In the genomic region with DNA sequence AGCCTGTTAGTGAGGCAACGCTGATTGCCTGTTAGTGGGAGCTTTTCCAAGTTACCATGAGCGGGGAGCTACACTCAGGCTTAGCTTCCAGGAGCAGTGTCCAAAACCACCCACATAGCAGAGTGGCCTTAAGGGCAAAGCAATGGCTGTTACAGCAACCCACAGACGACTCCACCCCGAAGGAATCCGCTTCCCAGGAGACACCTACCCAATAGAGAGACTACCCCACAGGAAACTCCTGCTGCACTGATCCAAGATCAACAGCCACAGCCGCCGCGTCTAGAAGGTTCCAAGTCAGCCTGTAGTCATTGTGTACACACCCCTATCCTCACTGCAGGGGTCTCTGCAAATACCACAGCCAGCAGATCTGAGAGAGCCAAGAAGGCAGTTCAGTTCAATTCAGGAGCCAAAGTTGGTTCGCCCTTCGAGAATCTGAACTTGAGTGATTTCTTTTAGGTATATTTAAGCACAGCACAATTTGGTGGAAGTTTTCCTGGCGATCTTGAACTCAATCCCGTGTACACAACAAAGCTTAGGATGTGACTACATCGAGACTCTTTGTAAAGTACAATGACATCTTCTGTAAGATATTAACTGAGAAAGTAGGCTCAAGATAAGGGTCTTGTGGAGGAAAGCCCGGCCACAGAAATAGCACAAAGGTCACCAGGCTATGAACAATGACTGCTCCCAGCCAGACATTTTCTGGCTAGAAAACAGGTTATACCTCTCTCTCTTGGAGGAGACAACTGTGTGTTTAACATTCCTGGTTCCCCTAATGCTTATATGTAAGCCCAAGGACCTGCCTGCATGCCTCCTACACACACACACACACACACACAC, we compare ENCODE assay signal across 12 mouse cellular contexts. TPM values are rescaled to one million over a fixed set of nuclear protein-coding genes. Genes with fewer than 3 reads are reported as not detected.
DNase-seq lines count a peak whose midpoint lies in the region; ATAC-seq and TF ChIP-seq lines count a peak whose summit lies in the region.
"Had no signal": no experiment of that assay in that cellular context is flagged by ENCODE, and none has a peak within 500 bp of the region (broad histone marks: within the 10 kb centered on the region; RNA-seq: fewer than 3 reads in every experiment).

No protein-coding gene starts in this region.

- no peak for ATAC-seq in lung, embryonic 14.5 days (ENCODE audit: insufficient read depth)
- ATAC-seq in embryonic facial prominence, embryonic 14.5 days (ENCODE audit: low read depth), result peak; percentile 11; the same call in 1 of the 2 replicates
- ATAC-seq in heart, embryonic 16.5 days (replicated peaks; ENCODE audit: extremely low read depth, insufficient read depth, low FRiP score), result peak; percentile 53
- ATAC-seq in stomach, embryonic 14.5 days (ENCODE audit: insufficient number of reproducible peaks, insufficient read depth, low FRiP score, low read depth), result no peak
- no peak for ATAC-seq in erythroid progenitor cell, adult 5-6 weeks (replicated peaks; ENCODE audit: low FRiP score, poor library complexity, severe bottlenecking)

- no peak overlapping the region for H3K4me2 ChIP-seq in lung, embryonic 14.5 days
- H3K4me2 ChIP-seq in embryonic facial prominence, embryonic 14.5 days (ENCODE audit: low read depth, low read length), result no peak overlapping the region
- no peak overlapping the region for H3K4me2 ChIP-seq in heart, embryonic 16.5 days (ENCODE audit: low read depth, low read length)
- H3K4me2 ChIP-seq in stomach, embryonic 14.5 days (replicated peaks; ENCODE audit: low read depth, low read length), result no peak overlapping the region

- H3K27ac ChIP-seq in lung, embryonic 14.5 days (ENCODE audit: low read depth), result peak overlapping the region; percentile 54; the same call in 1 of the 2 replicates
- no peak overlapping the region for H3K27ac ChIP-seq in embryonic facial prominence, embryonic 14.5 days (replicated peaks; ENCODE audit: low read depth, low read length)
- peak overlapping the region; percentile 66 for H3K27ac ChIP-seq in heart, embryonic 16.5 days (ENCODE audit: low read length)
- H3K27ac ChIP-seq in stomach, embryonic 14.5 days (ENCODE audit: low read length), result peak overlapping the region; percentile 21; the same call in 1 of the 2 replicates

- no peak for TF ChIP-seq POLR2A in lung, adult 2 months (IDR thresholded peaks at IDR 0.05; ENCODE audit: borderline replicate concordance, extremely low read depth, low read depth, low read length)

- no peak overlapping the region for H3K4me3 ChIP-seq in lung, embryonic 14.5 days (ENCODE audit: low read depth, low read length)
- H3K4me3 ChIP-seq in lung, adult 2 months (replicated peaks; ENCODE audit: extremely low read depth, low read depth, low read length), result no peak overlapping the region
- H3K4me3 ChIP-seq in embryonic facial prominence, embryonic 14.5 days (ENCODE audit: low read depth, low read length), result no peak overlapping the region
- no peak overlapping the region for H3K4me3 ChIP-seq in heart, embryonic 16.5 days (ENCODE audit: low read length)
- H3K4me3 ChIP-seq in stomach, embryonic 14.5 days (ENCODE audit: low read depth, low read length), result no peak overlapping the region

- H3K36me3 ChIP-seq in lung, embryonic 14.5 days (ENCODE audit: insufficient read depth), result no peaks in the 10 kb centered on the region
- H3K36me3 ChIP-seq in embryonic facial prominence, embryonic 14.5 days (ENCODE audit: control insufficient read depth, insufficient read depth, low read length), result no peaks in the 10 kb centered on the region
- H3K36me3 ChIP-seq in heart, embryonic 16.5 days (ENCODE audit: control insufficient read depth, insufficient read depth), result no peaks in the 10 kb centered on the region
- no peaks in the 10 kb centered on the region for H3K36me3 ChIP-seq in stomach, embryonic 14.5 days (ENCODE audit: control insufficient read depth, insufficient read depth, low read length)
- H3K36me3 ChIP-seq: G1E had no signal

- no peak overlapping the region for H3K9ac ChIP-seq in lung, embryonic 14.5 days
- no peak overlapping the region for H3K9ac ChIP-seq in embryonic facial prominence, embryonic 14.5 days (ENCODE audit: low read depth, low read length)
- no peak overlapping the region for H3K9ac ChIP-seq in heart, embryonic 16.5 days (ENCODE audit: low read length)
- no peak overlapping the region for H3K9ac ChIP-seq in stomach, embryonic 14.5 days (replicated peaks; ENCODE audit: low read depth, low read length)

- no peaks in the 10 kb centered on the region for H3K9me3 ChIP-seq in lung, embryonic 14.5 days (ENCODE audit: low read depth, low read length)
- no peaks in the 10 kb centered on the region for H3K9me3 ChIP-seq in embryonic facial prominence, embryonic 14.5 days (ENCODE audit: control insufficient read depth, low read length)
- H3K9me3 ChIP-seq in heart, embryonic 16.5 days (replicated peaks; ENCODE audit: control insufficient read depth, low read length), result no peaks in the 10 kb centered on the region
- no peaks in the 10 kb centered on the region for H3K9me3 ChIP-seq in stomach, embryonic 14.5 days (ENCODE audit: control insufficient read depth, low read depth, low read length)

- DNase-seq in lung, embryonic 14.5 days, result peak; percentile 26
- no peak for DNase-seq in lung, adult 2 months
- peak; percentile 59 for DNase-seq in embryonic facial prominence, embryonic 14.5 days (ENCODE audit: low spot score)
- no peak for DNase-seq in embryo, embryonic 10.5 days (ENCODE audit: low spot score)
- no peak for DNase-seq in left cerebral cortex, adult 11 months (ENCODE audit: low spot score)
- DNase-seq: gastrocnemius, postnatal 14 days; right cerebral cortex, postnatal 14 days; thymus, postnatal 14 days had no signal

- TF ChIP-seq CTCF in lung, embryonic 14.5 days (IDR thresholded peaks at IDR 0.05; ENCODE audit: low read depth), result no peak
- no peak for TF ChIP-seq CTCF in lung, adult 2 months (IDR thresholded peaks at IDR 0.05; ENCODE audit: insufficient read depth, low read length)

- 34% methylated on average over 14 of the region's 14 CpGs for WGBS in lung, embryonic 14.5 days
- WGBS in lung, adult 2 months, result 28% methylated on average over 14 of the region's 14 CpGs
- WGBS in embryonic facial prominence, embryonic 14.5 days, result 59% methylated on average over 14 of the region's 14 CpGs
- 39% methylated on average over 14 of the region's 14 CpGs for WGBS in heart, embryonic 16.5 days
- 53% methylated on average over 14 of the region's 14 CpGs for WGBS in stomach, embryonic 14.5 days

- no peaks in the 10 kb centered on the region for H3K27me3 ChIP-seq in lung, embryonic 14.5 days (ENCODE audit: insufficient read depth, low read length)
- H3K27me3 ChIP-seq in embryonic facial prominence, embryonic 14.5 days (replicated peaks; ENCODE audit: control insufficient read depth, insufficient read depth, low read length), result no peaks in the 10 kb centered on the region
- H3K27me3 ChIP-seq in heart, embryonic 16.5 days (ENCODE audit: control insufficient read depth, insufficient read depth, low read length), result no peaks in the 10 kb centered on the region
- no peaks in the 10 kb centered on the region for H3K27me3 ChIP-seq in stomach, embryonic 14.5 days (ENCODE audit: control insufficient read depth, insufficient read depth, low read length)

- H3K4me1 ChIP-seq in lung, embryonic 14.5 days (ENCODE audit: insufficient read depth), result peaks cover 5% of the 10 kb centered on the region; the same call in 1 of the 2 replicates
- peaks cover 10% of the 10 kb centered on the region for H3K4me1 ChIP-seq in lung, adult 2 months (ENCODE audit: control insufficient read depth, insufficient read depth, low read length)
- peaks cover 5% of the 10 kb centered on the region; the same call in 1 of the 2 replicates for H3K4me1 ChIP-seq in embryonic facial prominence, embryonic 14.5 days (ENCODE audit: control insufficient read depth, insufficient read depth, low read length)
- peaks cover 24% of the 10 kb centered on the region for H3K4me1 ChIP-seq in heart, embryonic 16.5 days (ENCODE audit: control insufficient read depth, insufficient read depth, low read length)
- 0 out of 2 replicates have a peak, but pooled peaks cover 12% of the 10 kb centered on the region for H3K4me1 ChIP-seq in stomach, embryonic 14.5 days (ENCODE audit: control insufficient read depth, insufficient read depth, low read length)

RNA-seq across cellular contexts. Expression of gene Arhgap8, which starts 7.1 kb away (rescaled TPM):
- 17.4 and 18.1 TPM in 2 replicates for polyA plus RNA-seq in lung, embryonic 14.5 days (2014; fragmentation: Nextera tagmentation; extraction: Ambion mirVana)
- 20.3 and 22.1 TPM in 2 replicates for polyA plus RNA-seq in lung, adult 2 months (2012; rRNA removed)
- polyA plus RNA-seq in embryonic facial prominence, embryonic 14.5 days (2014; fragmentation: Nextera tagmentation; extraction: Ambion mirVana), result 3.1 and 4.6 TPM in 2 replicates
- 7.4 and 10.1 TPM in 2 replicates for polyA plus RNA-seq in heart, embryonic 16.5 days (2015; fragmentation: Nextera tagmentation; extraction: Ambion mirVana)
- polyA plus RNA-seq in stomach, embryonic 14.5 days (2014; fragmentation: Nextera tagmentation; extraction: Ambion mirVana), result 12.3 and 14.2 TPM in 2 replicates
- not detected in 2 replicates for total RNA-seq in erythroid progenitor cell, adult 5-6 weeks (2015; ENCODE audit: low replicate concordance)
- not detected in 2 replicates for total RNA-seq in erythroid progenitor cell, adult 5-6 weeks (2017; ENCODE audit: low replicate concordance)
- total RNA-seq: G1E had no signal
- polyA plus RNA-seq: G1E had no signal

RNA-seq across cellular contexts. Expression of gene Prr5, which starts 43.4 kb away (rescaled TPM):
- polyA plus RNA-seq in lung, embryonic 14.5 days (2014; fragmentation: Nextera tagmentation; extraction: Ambion mirVana), result 24.5 and 27.8 TPM in 2 replicates
- polyA plus RNA-seq in lung, adult 2 months (2012; rRNA removed), result 12.9 and 14.1 TPM in 2 replicates
- 26.4 and 31.8 TPM in 2 replicates for polyA plus RNA-seq in embryonic facial prominence, embryonic 14.5 days (2014; fragmentation: Nextera tagmentation; extraction: Ambion mirVana)
- polyA plus RNA-seq in heart, embryonic 16.5 days (2015; fragmentation: Nextera tagmentation; extraction: Ambion mirVana), result 11.3 and 14.8 TPM in 2 replicates
- polyA plus RNA-seq in stomach, embryonic 14.5 days (2014; fragmentation: Nextera tagmentation; extraction: Ambion mirVana), result 29.0 and 34.8 TPM in 2 replicates
- 5.4 TPM in 1 of 2 replicates, not detected in the other for total RNA-seq in erythroid progenitor cell, adult 5-6 weeks (2015; ENCODE audit: low replicate concordance)
- 0.39 TPM in 1 of 2 replicates, not detected in the other for total RNA-seq in erythroid progenitor cell, adult 5-6 weeks (2017; ENCODE audit: low replicate concordance)
- total RNA-seq: G1E had no signal
- polyA plus RNA-seq: G1E had no signal

Comparison
In these comparisons a context has a peak if more than half of its experiments do, and no peak if none do; other contexts are left out.
1. DNase-seq: peak in lung, embryonic 14.5 days (single experiment) and embryonic facial prominence, embryonic 14.5 days (single experiment); none in lung, adult 2 months (single experiment), embryo, embryonic 10.5 days (single experiment) and left cerebral cortex, adult 11 months (single experiment).
2. ATAC-seq: peak in embryonic facial prominence, embryonic 14.5 days (single experiment) and heart, embryonic 16.5 days (single experiment); none in lung, embryonic 14.5 days (single experiment), stomach, embryonic 14.5 days (single experiment) and erythroid progenitor cell, adult 5-6 weeks (single experiment).